Mouse (Mus musculus): ENCODE measurements around the gene Reg1.

- TF ChIP-seq EP300 (optimal IDR thresholded peaks at IDR 0.05) (no peak), CTCF (IDR thresholded peaks at IDR 0.05; ENCODE audit: low read depth) (no peak)
These were observed 36.9 kb upstream of the Reg1 start for GRCm38 (mm10) chr6:78385609-78386008.
